Mouse (Mus musculus): ENCODE data around the gene Trpm3.

GRCm38 (mm10) chr19:22929768-22930167 is 790.9 kb downstream of the Trpm3 start:
- TF ChIP-seq CTCF (IDR thresholded peaks at IDR 0.05; ENCODE audit: low read depth) (no peak), EP300 (IDR thresholded peaks at IDR 0.05; ENCODE audit: low read depth) (no peak)
